Mouse (Mus musculus) liver, adult 2 months (tissue): ENCODE data around the gene Gzmf.

ENCODE experiments used
- CTCF ChIP-seq: fragments of 200-500 bp; IDR thresholded peaks from 2 replicates; pipeline ENCODE4 v1.5.1; 2011; ENCODE audit warnings: low read depth, low read length, control low read depth
- POLR2A ChIP-seq: fragments of 200-500 bp; IDR thresholded peaks from 2 replicates; pipeline ENCODE4 v1.6.1; 2011; ENCODE audit warnings: low read length, control low read depth; ENCODE audit not compliant: insufficient read depth; ENCODE audit errors: extremely low read depth

GRCm38 (mm10) chr14:56172744-56173143 is 38.5 kb downstream of the Gzmf start:
- TF ChIP-seq CTCF = no peak
- no peak for TF ChIP-seq POLR2A
